Mouse (Mus musculus) gastrocnemius, postnatal 10 days (tissue): ENCODE measurements around the gene Espn. TPM values are rescaled to one million over a fixed set of nuclear protein-coding genes. Genes with fewer than 3 reads are reported as not detected.

Source experiments
- DNase-seq: peaks from one replicate; pipeline ENCODE4 v3.0.0; 2021; ENCODE audit warnings: mixed read lengths
- total RNA-seq, 2 experiments: library from RNA; stranded (reverse); gene quantifications; 2 replicates each; pipeline ENCODE4 v1.2.3; 2021

Gene Espn
- total RNA-seq, 2 experiments from 2014 or later = 1.1 to 1.2 TPM

GRCm38 (mm10) chr4:152178344-152178864 is 26.2 kb upstream of the Espn start:
- peak; percentile 54 for DNase-seq

- peak; percentile 94 for DNase-seq
Observed at GRCm38 (mm10) chr4:152177537-152178343, 25.6 kb upstream of the Espn start, which contains the start of gene Acot7. TSS of gene Acot7 (plus strand) at chr4:152178134.

GRCm38 (mm10) chr4:152177174-152177536 is 25.0 kb upstream of the Espn start:
- no peak for DNase-seq

DNA sequence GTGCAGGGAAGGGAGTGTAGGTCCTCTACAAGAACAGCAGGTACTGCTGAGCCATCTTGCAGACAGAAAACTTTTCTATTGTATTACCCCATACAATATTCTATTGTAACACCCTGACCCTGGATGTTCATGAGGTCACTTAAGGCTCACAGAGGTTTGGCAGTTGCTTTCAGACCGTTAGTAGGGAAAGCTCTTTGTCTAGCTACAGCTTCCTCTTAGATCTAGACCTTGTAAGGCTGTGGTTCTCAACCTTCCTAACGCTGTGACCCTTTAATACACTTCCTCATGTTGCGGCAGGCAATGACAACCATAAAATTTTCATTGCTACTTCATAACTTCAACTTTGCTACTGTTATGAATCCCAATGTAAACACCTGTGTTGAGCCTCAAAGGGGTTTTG is 24.5 kb upstream of the Espn start:
- no peak for DNase-seq

GRCm38 (mm10) chr4:152173956-152174355 is 21.8 kb upstream of the Espn start:
- DNase-seq = no peak

- DNase-seq = peak; percentile 81
Observed at GRCm38 (mm10) chr4:152173041-152173440, 20.9 kb upstream of the Espn start.

DNA sequence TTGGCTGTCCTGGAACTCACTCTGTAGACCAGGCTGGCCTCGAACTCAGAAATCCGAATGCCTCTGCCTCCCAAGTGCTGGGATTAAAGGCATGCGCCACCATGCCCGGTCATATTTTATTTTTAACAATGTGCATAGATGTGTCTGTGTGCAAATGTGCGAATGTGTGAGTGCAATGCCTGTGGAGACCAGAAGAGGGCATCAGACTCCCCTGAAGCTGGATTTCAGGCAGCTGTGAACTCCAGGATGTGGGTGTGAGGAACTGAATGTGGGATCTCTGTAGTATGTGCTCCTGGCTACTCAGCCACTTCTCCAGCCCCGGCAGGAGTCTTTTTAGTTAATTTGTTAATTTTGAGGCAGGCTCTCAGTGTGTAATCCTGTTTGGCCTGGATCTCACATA is 19.4 kb upstream of the Espn start:
- DNase-seq = no peak

DNA sequence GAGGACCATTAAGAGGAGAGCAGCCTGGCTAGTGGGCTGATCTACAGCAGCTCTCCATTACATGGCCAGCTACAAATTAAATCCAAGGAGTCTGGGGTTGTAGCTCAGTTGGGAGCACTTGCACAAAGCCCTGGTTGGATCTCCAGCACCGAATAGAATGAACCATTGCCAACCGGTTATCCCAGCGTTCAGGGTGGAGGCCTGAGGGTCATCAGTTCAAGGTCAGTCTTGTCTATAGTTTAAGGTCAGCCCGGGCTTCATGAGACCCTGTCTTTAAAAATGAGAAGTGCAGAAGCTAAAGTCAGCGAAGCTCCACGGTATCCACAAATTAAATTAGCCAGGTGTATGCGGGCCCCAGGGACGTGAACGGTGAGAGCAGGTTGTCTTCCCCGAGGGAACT is 18.1 kb upstream of the Espn start:
- DNase-seq = no peak

DNA sequence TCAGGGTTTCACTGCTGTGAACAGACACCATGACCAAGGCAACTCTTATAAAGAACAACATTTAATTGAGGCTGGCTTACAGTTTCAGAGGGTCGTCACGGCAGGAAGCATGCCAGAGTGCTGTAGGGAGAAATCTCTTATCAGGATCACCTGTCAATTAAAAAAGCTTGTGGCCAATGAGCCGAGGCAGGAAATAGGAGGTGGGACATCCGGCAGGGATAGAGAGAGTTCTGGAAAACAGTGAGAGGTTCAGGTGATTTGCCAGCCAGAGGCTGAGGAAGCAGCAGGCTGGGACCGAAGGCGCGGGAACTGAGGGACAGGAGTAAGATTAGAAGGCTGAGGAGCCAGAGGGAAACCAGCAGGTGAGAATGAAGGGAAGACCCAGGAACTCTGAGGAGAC is 16.9 kb upstream of the Espn start:
- DNase-seq = no peak

GRCm38 (mm10) chr4:152168052-152168451 is 15.9 kb upstream of the Espn start:
- DNase-seq = no peak

GRCm38 (mm10) chr4:152165036-152165931 is 13.1 kb upstream of the Espn start:
- peak; percentile 85 for DNase-seq

- no peak for DNase-seq
Observed at GRCm38 (mm10) chr4:152162748-152163147, 10.6 kb upstream of the Espn start.

- no peak for DNase-seq
Observed at GRCm38 (mm10) chr4:152161601-152162000, 9.4 kb upstream of the Espn start.

DNA sequence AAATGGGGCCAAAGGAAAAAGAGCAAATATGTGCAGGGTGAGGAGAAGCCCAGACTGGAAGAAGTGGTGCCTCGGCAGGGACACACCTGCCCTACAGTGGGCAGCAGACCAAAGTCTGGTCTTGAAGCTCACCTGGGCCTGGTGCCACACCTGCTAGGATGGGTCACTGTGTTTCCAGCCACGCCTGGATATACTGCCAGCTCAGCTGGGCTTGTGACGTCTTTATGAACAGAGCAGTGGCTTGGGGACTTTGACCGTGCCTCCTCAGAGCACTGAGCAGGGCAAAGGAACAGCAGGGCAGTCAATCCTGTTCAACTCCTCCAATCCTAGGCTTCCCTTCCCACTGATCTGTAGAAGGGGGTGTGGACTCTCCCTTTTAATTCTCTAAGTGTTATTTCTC is 8.6 kb upstream of the Espn start:
- DNase-seq = no peak

- no peak for DNase-seq
Observed at GRCm38 (mm10) chr4:152159285-152159678, 7.1 kb upstream of the Espn start.

GRCm38 (mm10) chr4:152158585-152159284 is 6.6 kb upstream of the Espn start, which contains the start of gene Hes2:
TSS of gene Hes2 (plus strand) at chr4:152158867.
- DNase-seq = no peak

DNA sequence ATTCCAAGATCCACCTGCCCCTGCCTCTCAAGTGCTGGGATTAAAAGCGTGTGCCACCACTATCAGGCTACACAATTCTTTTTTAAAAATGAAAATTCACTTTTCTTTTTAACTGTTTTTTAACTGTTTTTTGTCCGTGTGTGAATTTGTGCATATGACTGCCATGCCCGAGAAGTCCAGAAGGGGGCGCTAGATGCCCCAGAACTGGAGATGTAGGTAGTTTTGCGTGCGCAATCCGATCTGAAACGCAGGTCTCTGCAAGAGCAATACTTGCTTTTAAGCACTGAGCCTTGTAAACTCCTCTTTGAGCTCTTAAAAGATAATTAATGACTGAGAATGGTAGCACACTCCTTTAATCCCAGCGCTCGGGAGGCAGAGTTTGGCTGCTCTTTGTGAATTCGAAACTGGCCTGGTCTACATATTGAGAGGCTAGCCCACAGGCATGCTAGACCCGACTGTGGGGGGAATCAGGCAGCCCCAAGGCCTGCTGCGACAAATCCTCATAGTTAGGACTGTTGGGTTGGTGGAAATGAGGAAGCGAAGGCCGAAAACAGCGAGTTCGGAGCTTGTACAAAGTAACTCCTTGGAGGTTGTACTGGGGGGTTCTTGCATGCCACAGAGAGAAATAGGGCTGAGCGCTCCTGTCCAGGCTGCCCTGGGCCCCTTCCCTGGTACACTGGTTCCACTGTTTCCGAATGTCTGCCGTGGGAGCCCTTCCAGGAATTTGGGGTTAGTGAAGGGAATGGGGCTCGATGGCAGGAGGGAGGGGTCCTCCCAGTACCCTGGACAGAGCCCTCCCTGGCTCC is 5.8 kb upstream of the Espn start:
- DNase-seq = no peak

DNA sequence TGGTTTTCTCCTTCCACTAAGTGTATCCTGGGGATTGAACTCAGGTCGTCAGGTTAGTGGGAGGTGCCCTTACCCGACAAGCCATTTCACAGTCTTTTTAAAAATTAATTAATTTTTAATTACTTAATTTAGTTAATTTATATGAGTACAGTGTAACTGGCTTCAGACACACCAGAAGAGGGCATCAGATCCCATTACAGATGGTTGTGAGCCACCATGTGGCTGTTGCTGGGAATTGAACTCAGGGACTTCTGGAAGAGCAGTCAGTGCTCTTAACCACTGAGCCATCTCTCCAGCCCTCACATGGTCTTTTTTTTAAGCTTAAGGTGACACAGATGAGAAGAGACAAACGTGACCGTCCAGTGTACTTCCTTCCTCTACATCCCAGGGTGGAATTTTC is 2.8 kb upstream of the Espn start:
- no peak for DNase-seq

GRCm38 (mm10) chr4:152153771-152154177 is 1.6 kb upstream of the Espn start:
- peak; percentile 92 for DNase-seq

GRCm38 (mm10) chr4:152151451-152151965 is 663 bp downstream of the Espn start:
- DNase-seq = no peak

GRCm38 (mm10) chr4:152150546-152150945 is 1.6 kb downstream of the Espn start:
- no peak for DNase-seq
